ENCODE assay signal across 9 mouse cellular contexts in genomic region chr1:58950899-58951648, GRCm38 (mm10). TPM values are rescaled to one million over a fixed set of nuclear protein-coding genes. Genes with fewer than 3 reads are reported as not detected.
DNase-seq lines count a peak whose midpoint lies in the region; ATAC-seq lines count a peak whose summit lies in the region.
"Had no signal": no experiment of that assay in that cellular context is flagged by ENCODE, and none has a peak within 500 bp of the region (broad histone marks: within the 10 kb centered on the region; RNA-seq: fewer than 3 reads in every experiment).

No protein-coding gene starts in this region.

- H3K4me3 ChIP-seq in embryonic facial prominence, embryonic 10.5 days = no peak overlapping the region
- H3K4me3 ChIP-seq in intestine, embryonic 16.5 days (ENCODE audit: low read length) = no peak overlapping the region
- H3K4me3 ChIP-seq in liver, embryonic 15.5 days (replicated peaks) = no peak overlapping the region
- H3K4me3 ChIP-seq in midbrain, embryonic 13.5 days (replicated peaks) = no peak overlapping the region

- H3K9ac ChIP-seq in intestine, embryonic 16.5 days (ENCODE audit: low read depth, low read length) = no peak overlapping the region
- peak overlapping the region; percentile 20; the same call in 1 of the 2 replicates for H3K9ac ChIP-seq in liver, embryonic 15.5 days
- H3K9ac ChIP-seq in midbrain, embryonic 13.5 days (replicated peaks) = no peak overlapping the region

- no peaks in the 10 kb centered on the region for H3K9me3 ChIP-seq in embryonic facial prominence, embryonic 10.5 days
- H3K9me3 ChIP-seq in intestine, embryonic 16.5 days (ENCODE audit: control insufficient read depth, low read length) = no peaks in the 10 kb centered on the region
- H3K9me3 ChIP-seq in liver, embryonic 15.5 days (replicated peaks) = no peaks in the 10 kb centered on the region
- no peaks in the 10 kb centered on the region for H3K9me3 ChIP-seq in midbrain, embryonic 13.5 days

- peak overlapping the region; percentile 48 for H3K27ac ChIP-seq in embryonic facial prominence, embryonic 10.5 days (replicated peaks)
- H3K27ac ChIP-seq in intestine, embryonic 16.5 days (ENCODE audit: low read length) = 0 out of 2 replicates have a peak overlapping the region, but pooled peaks have one; percentile 25
- peak overlapping the region; percentile 97 for H3K27ac ChIP-seq in liver, embryonic 15.5 days (replicated peaks)
- H3K27ac ChIP-seq in midbrain, embryonic 13.5 days = no peak overlapping the region
- H3K27ac ChIP-seq: macrophage had no signal

- H3K4me1 ChIP-seq in embryonic facial prominence, embryonic 10.5 days = peaks cover 45% of the 10 kb centered on the region
- peaks cover 20% of the 10 kb centered on the region for H3K4me1 ChIP-seq in intestine, embryonic 16.5 days (ENCODE audit: control insufficient read depth, insufficient read depth, low read length)
- peaks cover 80% of the 10 kb centered on the region for H3K4me1 ChIP-seq in liver, embryonic 15.5 days (replicated peaks)
- peaks cover 18% of the 10 kb centered on the region for H3K4me1 ChIP-seq in midbrain, embryonic 13.5 days (replicated peaks)

- H3K36me3 ChIP-seq in embryonic facial prominence, embryonic 10.5 days (replicated peaks) = peaks cover 8% of the 10 kb centered on the region
- H3K36me3 ChIP-seq in intestine, embryonic 16.5 days (ENCODE audit: control insufficient read depth, insufficient read depth, low read length) = no peaks in the 10 kb centered on the region
- H3K36me3 ChIP-seq in liver, embryonic 15.5 days (replicated peaks) = peaks cover 45% of the 10 kb centered on the region
- H3K36me3 ChIP-seq in midbrain, embryonic 13.5 days = peaks cover 3% of the 10 kb centered on the region

- ATAC-seq in intestine, embryonic 16.5 days = peak; percentile 83
- no peak for ATAC-seq in liver, embryonic 15.5 days (ENCODE audit: insufficient read depth)
- ATAC-seq in midbrain, embryonic 13.5 days = no peak
- no peak for ATAC-seq in inflammation-experienced regulatory T-cells, adult 6 months

- peak; percentile 56 for DNase-seq in ZHBTc4 (ENCODE audit: low read depth, low spot score)
- peak; percentile 78 for DNase-seq in embryonic facial prominence, embryonic 10.5 days (ENCODE audit: low spot score)
- DNase-seq in layer of hippocampus, adult 9-10 months (ENCODE audit: low spot score) = no peak
- no peak for DNase-seq in frontal cortex, postnatal 10 days (ENCODE audit: low spot score in 2 of 2)

- H3K27me3 ChIP-seq in embryonic facial prominence, embryonic 10.5 days (replicated peaks; ENCODE audit: low read depth, poor library complexity, severe bottlenecking) = no peaks in the 10 kb centered on the region
- H3K27me3 ChIP-seq in intestine, embryonic 16.5 days (replicated peaks; ENCODE audit: control insufficient read depth, insufficient read depth, low read length) = no peaks in the 10 kb centered on the region
- H3K27me3 ChIP-seq in liver, embryonic 15.5 days = no peaks in the 10 kb centered on the region
- no peaks in the 10 kb centered on the region for H3K27me3 ChIP-seq in midbrain, embryonic 13.5 days

- 21% methylated on average over 8 of the region's 8 CpGs for WGBS in embryonic facial prominence, embryonic 10.5 days
- 12% methylated on average over 8 of the region's 8 CpGs for WGBS in intestine, embryonic 16.5 days
- WGBS in liver, embryonic 15.5 days (ENCODE audit: insufficient replicate concordance) = 69% methylated on average over 8 of the region's 8 CpGs
- WGBS in midbrain, embryonic 13.5 days = 37% methylated on average over 8 of the region's 8 CpGs

- H3K4me2 ChIP-seq in intestine, embryonic 16.5 days (ENCODE audit: low read depth, low read length) = no peak overlapping the region
- H3K4me2 ChIP-seq in liver, embryonic 15.5 days = no peak overlapping the region
- H3K4me2 ChIP-seq in midbrain, embryonic 13.5 days (replicated peaks) = no peak overlapping the region

RNA-seq across cellular contexts. Expression of gene Trak2, which starts 22.2 kb away (rescaled TPM):
- 9.5 and 9.9 TPM in 2 replicates for polyA plus RNA-seq in embryonic facial prominence, embryonic 10.5 days (2016; fragmentation: Nextera tagmentation; extraction: Ambion mirVana)
- polyA plus RNA-seq in intestine, embryonic 16.5 days (2015; fragmentation: Nextera tagmentation; extraction: Ambion mirVana) = 9.1 and 9.7 TPM in 2 replicates
- polyA plus RNA-seq in liver, embryonic 15.5 days (2015; fragmentation: Nextera tagmentation; extraction: Ambion mirVana) = 53.1 and 57.4 TPM in 2 replicates
- 16.2 and 17.9 TPM in 2 replicates for polyA plus RNA-seq in midbrain, embryonic 13.5 days (2015; fragmentation: Nextera tagmentation; extraction: Ambion mirVana)
- 10 to 100 TPM; 18.2 to 19.0 (median 18.6) TPM for polyA plus RNA-seq in inflammation-experienced regulatory T-cells, adult 6 months (2017; shearing (Covaris generic))

RNA-seq across cellular contexts. Expression of gene Stradb, which starts 22.2 kb away (rescaled TPM):
- polyA plus RNA-seq in embryonic facial prominence, embryonic 10.5 days (2016; fragmentation: Nextera tagmentation; extraction: Ambion mirVana) = 27.2 and 27.7 TPM in 2 replicates
- polyA plus RNA-seq in intestine, embryonic 16.5 days (2015; fragmentation: Nextera tagmentation; extraction: Ambion mirVana) = 21.9 and 22.8 TPM in 2 replicates
- 48.9 and 51.7 TPM in 2 replicates for polyA plus RNA-seq in liver, embryonic 15.5 days (2015; fragmentation: Nextera tagmentation; extraction: Ambion mirVana)
- polyA plus RNA-seq in midbrain, embryonic 13.5 days (2015; fragmentation: Nextera tagmentation; extraction: Ambion mirVana) = 74.9 and 77.0 TPM in 2 replicates
- 10 to 100 TPM in 2 of 3 experiments, 1 to 10 TPM in 1; 9.3 to 12.4 (median 12.2) TPM for polyA plus RNA-seq in inflammation-experienced regulatory T-cells, adult 6 months (2017; shearing (Covaris generic))

Comparison
In these comparisons a context has a peak if more than half of its experiments do, and no peak if none do; other contexts are left out.
1. DNase-seq: peak in ZHBTc4 (single experiment) and embryonic facial prominence, embryonic 10.5 days (single experiment); none in layer of hippocampus, adult 9-10 months (single experiment) and frontal cortex, postnatal 10 days (0 of 2).